Mouse (Mus musculus) midbrain, embryonic 14.5 days (tissue): Measurements from ENCODE around the gene Lzic. TPM values are rescaled to one million over a fixed set of nuclear protein-coding genes. Genes with fewer than 3 reads are reported as not detected.

Source experiments
- ATAC-seq: fragments of 200-750 bp; cut with Nextera tagmentation; 2 replicates; pipeline ENCODE4 v1.8.0; 2017; ENCODE audit warnings: moderate number of reproducible peaks, moderate library complexity; ENCODE audit not compliant: low FRiP score, low TSS enrichment
- DNase-seq: peaks from one replicate; pipeline ENCODE4 v3.0.0-alpha.2; 2015
- H3K27ac ChIP-seq: fragments of 300-500 bp; sonication (generic); replicated peaks from 2 replicates; pipeline ENCODE4 v1.5.1; 2014; ENCODE audit warnings: mild to moderate bottlenecking, low read depth, low read length, moderate library complexity
- H3K27me3 ChIP-seq: fragments of 300-500 bp; sonication (generic); 2 replicates; pipeline ENCODE4 v1.6.1; 2014; ENCODE audit warnings: low read length, control low read depth, mixed read lengths; ENCODE audit not compliant: control insufficient read depth, insufficient read depth
- H3K36me3 ChIP-seq: fragments of 300-500 bp; sonication (generic); 2 replicates; pipeline ENCODE4 v1.6.1; 2014; ENCODE audit warnings: low read length, control low read depth; ENCODE audit not compliant: control insufficient read depth, insufficient read depth
- H3K4me1 ChIP-seq: fragments of 300-500 bp; sonication (generic); 2 replicates; pipeline ENCODE4 v1.6.1; 2014; ENCODE audit warnings: mild to moderate bottlenecking, antibody characterized with exemption, low read length, control low read depth; ENCODE audit not compliant: control insufficient read depth, insufficient read depth
- H3K4me2 ChIP-seq: fragments of 300-500 bp; sonication (generic); 2 replicates; pipeline ENCODE4 v1.6.1; 2014; ENCODE audit warnings: mild to moderate bottlenecking, low read length, moderate library complexity
- H3K4me3 ChIP-seq: fragments of 300-500 bp; sonication (generic); replicated peaks from 2 replicates; pipeline ENCODE4 v1.5.1; 2014; ENCODE audit warnings: low read depth, low read length
- H3K9ac ChIP-seq: fragments of 300-500 bp; sonication (generic); replicated peaks from 2 replicates; pipeline ENCODE4 v1.6.1; 2014; ENCODE audit warnings: mild to moderate bottlenecking, low read length, moderate library complexity
- H3K9me3 ChIP-seq: fragments of 300-500 bp; sonication (generic); 2 replicates; pipeline ENCODE4 v1.6.1; 2016; ENCODE audit warnings: low read length, control low read depth, mixed read lengths; ENCODE audit not compliant: control insufficient read depth
- WGBS: fragments of 180-500 bp; shearing (Covaris S2); extraction: QIAGEN DNeasy Blood & Tissue Kit; methylation state at CpG from one replicate; pipeline ENCODE4 v1.1.7; 2014; 5-methylcytosine and 5-hydroxymethylcytosine counted together
- polyA plus RNA-seq: library from polyadenylated mRNA; unstranded; fragments of >200 nt; fragmentation: Nextera tagmentation; extraction: Ambion mirVana; gene quantifications from 2 replicates; pipeline ENCODE4 v1.2.1, GENCODE M21; 2014

Lzic gene
- polyA plus RNA-seq, 1 experiment from 2014 or later: 49.7 TPM

GRCm38 (mm10) chr4:149506904-149507303, 21.9 kb downstream of the Lzic start:
- Histone ChIP-seq H3K4me1 (no peaks in the 10 kb centered on the region), H3K9ac (no peak overlapping the region), H3K4me3 (no peak overlapping the region), H3K27ac (no peak overlapping the region), H3K36me3 (no peaks in the 10 kb centered on the region), H3K4me2 (no peak overlapping the region), H3K27me3 (no peaks in the 10 kb centered on the region), H3K9me3 (no peaks in the 10 kb centered on the region)
- ATAC-seq (no peak), DNase-seq (no peak)
- 89% methylated on average over 3 of the region's 3 CpGs for WGBS

- 41% methylated on average over 6 of the region's 6 CpGs for WGBS
- Histone ChIP-seq H3K36me3 (no peaks in the 10 kb centered on the region), H3K4me3 (no peak overlapping the region), H3K4me2 (no peak overlapping the region), H3K4me1 (no peaks in the 10 kb centered on the region), H3K9ac (no peak overlapping the region), H3K27ac (peak overlapping the region; percentile 43), H3K27me3 (no peaks in the 10 kb centered on the region), H3K9me3 (no peaks in the 10 kb centered on the region)
- DNase-seq (peak; percentile 32), ATAC-seq (peak; percentile 53; the same call in 1 of the 2 replicates)
Measured at GRCm38 (mm10) chr4:149511221-149511646, 26.2 kb downstream of the Lzic start.

- no peaks in the 10 kb centered on the region for H3K27me3 ChIP-seq
- no peak overlapping the region for H3K27ac ChIP-seq
- peak; percentile 16 for DNase-seq
- no peak overlapping the region for H3K9ac ChIP-seq
- WGBS: 80% methylated on average over 7 of the region's 7 CpGs
- no peaks in the 10 kb centered on the region for H3K36me3 ChIP-seq
- no peaks in the 10 kb centered on the region for H3K4me1 ChIP-seq
- H3K4me2 ChIP-seq: no peak overlapping the region
- H3K4me3 ChIP-seq: no peak overlapping the region
- ATAC-seq: no peak
- H3K9me3 ChIP-seq: no peaks in the 10 kb centered on the region
Measured at GRCm38 (mm10) chr4:149512072-149512471, 27.0 kb downstream of the Lzic start.

- H3K4me2 ChIP-seq: no peak overlapping the region
- H3K9me3 ChIP-seq: no peaks in the 10 kb centered on the region
- H3K4me3 ChIP-seq: no peak overlapping the region
- H3K27ac ChIP-seq: no peak overlapping the region
- H3K4me1 ChIP-seq: peaks cover 9% of the 10 kb centered on the region
- whole genome bisulfite sequencing: 86% methylated on average over 5 of the region's 5 CpGs
- no peak overlapping the region for H3K9ac ChIP-seq
- DNase-seq (no peak), ATAC-seq (no peak)
- H3K36me3 ChIP-seq: no peaks in the 10 kb centered on the region
- H3K27me3 ChIP-seq: no peaks in the 10 kb centered on the region
Measured at GRCm38 (mm10) chr4:149515706-149516105, 30.7 kb downstream of the Lzic start.

- 0% methylated on average over 32 of the region's 46 CpGs for WGBS
- no peaks in the 10 kb centered on the region for H3K36me3 ChIP-seq
- H3K4me3 ChIP-seq: peak within 1 kb of the TSS; percentile 75
- peak; percentile 97 for DNase-seq
- H3K4me1 ChIP-seq: peaks cover 9% of the 10 kb centered on the region
- ATAC-seq: peak; percentile 99
- H3K9me3 ChIP-seq: no peaks in the 10 kb centered on the region
- peak within 1 kb of the TSS; percentile 90 for H3K9ac ChIP-seq
- H3K4me2 ChIP-seq: peak within 1 kb of the TSS; percentile 66
- H3K27ac ChIP-seq: peak within 1 kb of the TSS; percentile 45; the same call in 1 of the 2 replicates
- H3K27me3 ChIP-seq: no peaks in the 10 kb centered on the region
Measured at GRCm38 (mm10) chr4:149517868-149518340, 32.9 kb downstream of the Lzic start, which contains the start of gene Ctnnbip1. TSS of gene Ctnnbip1 (plus strand) at chr4:149518236.

GRCm38 (mm10) chr4:149518351-149519220, 33.6 kb downstream of the Lzic start:
- H3K27ac ChIP-seq: peak overlapping the region; percentile 45; the same call in 1 of the 2 replicates
- peak overlapping the region; percentile 90 for H3K9ac ChIP-seq
- peak overlapping the region; percentile 66 for H3K4me2 ChIP-seq
- WGBS: 2% methylated on average over 46 of the region's 52 CpGs
- H3K4me3 ChIP-seq: peak overlapping the region; percentile 75
- H3K36me3 ChIP-seq: no peaks in the 10 kb centered on the region
- no peaks in the 10 kb centered on the region for H3K9me3 ChIP-seq
- peaks cover 9% of the 10 kb centered on the region for H3K4me1 ChIP-seq
- no peaks in the 10 kb centered on the region for H3K27me3 ChIP-seq
- ATAC-seq (peak; percentile 35; the same call in 1 of the 2 replicates), DNase-seq (peak; percentile 35)

- no peak overlapping the region for H3K27ac ChIP-seq
- H3K9ac ChIP-seq: no peak overlapping the region
- no peaks in the 10 kb centered on the region for H3K27me3 ChIP-seq
- H3K4me3 ChIP-seq: no peak overlapping the region
- DNase-seq (no peak), ATAC-seq (no peak)
- no peak overlapping the region for H3K4me2 ChIP-seq
- WGBS: 71% methylated on average over 10 of the region's 10 CpGs
- H3K9me3 ChIP-seq: no peaks in the 10 kb centered on the region
- peaks cover 12% of the 10 kb centered on the region for H3K4me1 ChIP-seq
- no peaks in the 10 kb centered on the region for H3K36me3 ChIP-seq
Measured at GRCm38 (mm10) chr4:149521258-149521657, 36.2 kb downstream of the Lzic start.

- Histone ChIP-seq H3K9ac (no peak overlapping the region), H3K4me3 (no peak overlapping the region), H3K4me2 (no peak overlapping the region), H3K9me3 (no peaks in the 10 kb centered on the region), H3K36me3 (no peaks in the 10 kb centered on the region), H3K27me3 (no peaks in the 10 kb centered on the region), H3K27ac (no peak overlapping the region), H3K4me1 (peaks cover 15% of the 10 kb centered on the region)
- 80% methylated on average over 6 of the region's 6 CpGs for WGBS
- no peak for DNase-seq
- no peak for ATAC-seq
Measured at GRCm38 (mm10) chr4:149523961-149524360, 38.9 kb downstream of the Lzic start.
